Mouse (Mus musculus): Measurements from ENCODE around the gene Hemk1.

DNA sequence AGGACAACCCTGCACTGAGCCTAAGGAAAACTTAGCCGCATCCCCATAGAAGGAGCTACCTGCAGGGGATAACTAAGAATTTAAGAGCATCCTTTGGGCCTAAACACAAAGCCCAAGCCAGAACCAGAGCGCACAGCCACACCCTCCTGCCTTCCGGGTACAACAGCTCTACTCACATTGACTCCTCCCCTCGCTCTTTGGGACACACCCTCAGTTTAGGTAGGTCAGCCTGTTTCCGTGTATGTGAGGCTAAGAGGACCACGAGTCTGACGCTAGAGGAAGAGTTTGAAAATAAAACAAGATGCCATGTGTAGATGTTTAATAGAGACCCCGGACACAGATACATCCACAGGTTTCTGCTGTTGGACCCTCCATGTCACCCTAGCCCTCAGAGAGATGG, 49.4 kb downstream of the Hemk1 start:
- TF ChIP-seq POLR2A (IDR thresholded peaks at IDR 0.05; ENCODE audit: low read depth, low read length) (no peak), CTCF (IDR thresholded peaks at IDR 0.05; ENCODE audit: extremely low read depth, insufficient read length, insufficient replicate concordance, low read depth, low read length) (no peak)
